Mouse (Mus musculus) midbrain, embryonic 10.5 days (tissue): ENCODE results near the gene Pou1f1. TPM values are rescaled to one million over a fixed set of nuclear protein-coding genes. Genes with fewer than 3 reads are reported as not detected.

Source experiments
- DNase-seq: peaks from one replicate; pipeline ENCODE4 v3.0.0-alpha.2; 2017; ENCODE audit warnings: low spot score
- H3K27ac ChIP-seq: fragments of 300-500 bp; sonication (generic); replicated peaks from 2 replicates; pipeline ENCODE4 v1.5.1; 2016; ENCODE audit warnings: mild to moderate bottlenecking
- H3K27me3 ChIP-seq: fragments of 300-500 bp; sonication (generic); 2 replicates; pipeline ENCODE4 v1.6.1; 2016; ENCODE audit warnings: low read depth, mild to moderate bottlenecking; ENCODE audit not compliant: poor library complexity, severe bottlenecking
- H3K36me3 ChIP-seq: fragments of 300-500 bp; sonication (generic); 2 replicates; pipeline ENCODE4 v1.6.1; 2016; ENCODE audit warnings: mild to moderate bottlenecking, moderate library complexity
- H3K4me1 ChIP-seq: fragments of 300-500 bp; sonication (generic); 2 replicates; pipeline ENCODE4 v1.6.1; 2016
- H3K4me3 ChIP-seq: fragments of 300-500 bp; sonication (generic); 2 replicates; pipeline ENCODE4 v1.5.1; 2016; ENCODE audit warnings: mild to moderate bottlenecking, moderate library complexity
- H3K9me3 ChIP-seq: fragments of 300-500 bp; sonication (generic); replicated peaks from 2 replicates; pipeline ENCODE4 v1.6.1; 2016; ENCODE audit warnings: mild to moderate bottlenecking
- WGBS: fragments of 180-500 bp; shearing (Covaris S2); methylation state at CpG from one replicate; pipeline ENCODE4 v1.1.7; 2016; 5-methylcytosine and 5-hydroxymethylcytosine counted together
- polyA plus RNA-seq: library from polyadenylated mRNA; unstranded; fragments of >200 nt; fragmentation: Nextera tagmentation; extraction: Ambion mirVana; gene quantifications from 2 replicates; pipeline ENCODE4 v1.2.1, GENCODE M21; 2016

The Pou1f1 gene
- polyA plus RNA-seq, 1 experiment from 2014 or later = not detected

- DNase-seq = no peak
- Histone ChIP-seq H3K27me3 (no peaks in the 10 kb centered on the region), H3K9me3 (no peaks in the 10 kb centered on the region), H3K36me3 (peaks cover 3% of the 10 kb centered on the region), H3K27ac (no peak overlapping the region), H3K4me1 (no peaks in the 10 kb centered on the region), H3K4me3 (no peak overlapping the region)
- 95% methylated on average over 7 of the region's 7 CpGs for WGBS
These were observed 28.6 kb downstream of the Pou1f1 start for GRCm38 (mm10) chr16:65548960-65549359.

DNA sequence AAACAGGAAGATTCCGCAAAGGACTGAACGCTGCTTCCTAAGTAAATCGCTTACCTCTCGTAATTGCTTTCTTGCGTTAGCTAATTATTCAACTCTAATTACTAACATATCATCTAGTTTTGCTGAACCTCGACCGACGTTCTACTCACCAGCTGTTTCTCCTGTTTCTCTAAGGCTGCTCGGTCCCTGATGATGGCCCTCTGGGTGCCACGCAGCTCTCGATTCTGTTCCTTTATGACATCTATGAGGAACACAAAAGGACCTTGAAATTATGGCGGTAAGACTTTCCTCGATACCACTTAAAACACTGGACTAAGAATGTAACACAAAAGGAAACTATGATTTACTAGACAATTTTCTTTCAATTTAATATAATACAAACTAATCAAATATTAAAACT is 30.5 kb downstream of the Pou1f1 start:
- WGBS = 94% methylated on average over 13 of the region's 13 CpGs
- DNase-seq = no peak

GRCm38 (mm10) chr16:65554267-65554666 is 34.0 kb downstream of the Pou1f1 start:
- Histone ChIP-seq H3K27ac (no peak overlapping the region), H3K9me3 (no peaks in the 10 kb centered on the region), H3K4me1 (no peaks in the 10 kb centered on the region), H3K36me3 (no peaks in the 10 kb centered on the region; the same call in 1 of the 2 replicates), H3K27me3 (no peaks in the 10 kb centered on the region), H3K4me3 (no peak overlapping the region)
- WGBS = 87% methylated on average over 5 of the region's 5 CpGs
- no peak for DNase-seq

More for the DNA sequence above, 30.5 kb downstream of the Pou1f1 start:
- no peaks in the 10 kb centered on the region for H3K27me3 ChIP-seq
- no peaks in the 10 kb centered on the region; the same call in 1 of the 2 replicates for H3K36me3 ChIP-seq
- H3K27ac ChIP-seq = no peak overlapping the region
- no peaks in the 10 kb centered on the region for H3K9me3 ChIP-seq
- no peaks in the 10 kb centered on the region for H3K4me1 ChIP-seq
- H3K4me3 ChIP-seq = no peak overlapping the region

DNA sequence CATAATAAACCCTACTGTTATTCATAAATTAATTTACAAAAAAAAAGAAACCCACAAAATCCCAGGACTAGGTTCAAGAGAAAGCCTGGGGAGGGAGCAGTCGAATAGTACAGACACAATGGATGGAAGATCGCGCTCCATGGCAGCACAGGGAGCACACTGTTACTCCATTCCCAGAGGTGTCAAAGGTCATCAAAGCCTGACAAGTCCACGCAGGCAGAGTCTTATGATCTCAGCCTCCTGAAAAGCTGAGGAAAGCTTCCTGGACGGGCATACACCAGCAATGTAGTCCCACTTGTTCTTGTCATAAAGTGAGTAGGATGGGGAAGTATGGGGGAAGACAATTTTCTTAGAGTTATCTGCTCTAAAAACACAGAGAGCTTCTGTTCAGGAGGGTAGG is 37.1 kb downstream of the Pou1f1 start:
- H3K27me3 ChIP-seq = no peaks in the 10 kb centered on the region
- H3K27ac ChIP-seq = no peak overlapping the region
- peaks cover 7% of the 10 kb centered on the region for H3K4me1 ChIP-seq
- no peak overlapping the region for H3K4me3 ChIP-seq
- H3K9me3 ChIP-seq = no peaks in the 10 kb centered on the region
- no peak for DNase-seq
- H3K36me3 ChIP-seq = no peaks in the 10 kb centered on the region
- 72% methylated on average over 5 of the region's 5 CpGs for WGBS

DNA sequence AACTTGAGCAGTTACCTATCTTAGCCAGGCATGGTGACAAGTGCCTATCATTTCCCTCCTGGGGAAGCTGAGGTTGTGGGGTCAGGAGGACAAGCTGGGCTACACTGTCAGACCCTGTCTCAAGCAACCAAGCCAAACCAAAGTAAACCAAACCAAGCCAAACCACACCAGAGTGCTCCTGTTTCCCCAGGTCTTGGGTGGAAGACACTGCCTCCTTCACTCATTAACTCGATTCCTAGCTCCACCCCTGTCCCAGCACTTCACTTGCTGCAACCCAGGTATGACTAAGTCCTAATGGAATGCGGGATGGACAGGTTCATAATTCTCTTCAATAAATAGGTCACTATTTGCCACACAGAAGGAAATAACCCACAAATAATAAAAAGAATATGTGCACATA is 39.3 kb downstream of the Pou1f1 start:
- Histone ChIP-seq H3K27ac (no peak overlapping the region), H3K9me3 (no peaks in the 10 kb centered on the region), H3K4me1 (peaks cover 11% of the 10 kb centered on the region), H3K27me3 (no peaks in the 10 kb centered on the region), H3K36me3 (no peaks in the 10 kb centered on the region), H3K4me3 (no peak overlapping the region)
- DNase-seq = no peak
- 95% methylated on average over 2 of the region's 2 CpGs for WGBS

DNA sequence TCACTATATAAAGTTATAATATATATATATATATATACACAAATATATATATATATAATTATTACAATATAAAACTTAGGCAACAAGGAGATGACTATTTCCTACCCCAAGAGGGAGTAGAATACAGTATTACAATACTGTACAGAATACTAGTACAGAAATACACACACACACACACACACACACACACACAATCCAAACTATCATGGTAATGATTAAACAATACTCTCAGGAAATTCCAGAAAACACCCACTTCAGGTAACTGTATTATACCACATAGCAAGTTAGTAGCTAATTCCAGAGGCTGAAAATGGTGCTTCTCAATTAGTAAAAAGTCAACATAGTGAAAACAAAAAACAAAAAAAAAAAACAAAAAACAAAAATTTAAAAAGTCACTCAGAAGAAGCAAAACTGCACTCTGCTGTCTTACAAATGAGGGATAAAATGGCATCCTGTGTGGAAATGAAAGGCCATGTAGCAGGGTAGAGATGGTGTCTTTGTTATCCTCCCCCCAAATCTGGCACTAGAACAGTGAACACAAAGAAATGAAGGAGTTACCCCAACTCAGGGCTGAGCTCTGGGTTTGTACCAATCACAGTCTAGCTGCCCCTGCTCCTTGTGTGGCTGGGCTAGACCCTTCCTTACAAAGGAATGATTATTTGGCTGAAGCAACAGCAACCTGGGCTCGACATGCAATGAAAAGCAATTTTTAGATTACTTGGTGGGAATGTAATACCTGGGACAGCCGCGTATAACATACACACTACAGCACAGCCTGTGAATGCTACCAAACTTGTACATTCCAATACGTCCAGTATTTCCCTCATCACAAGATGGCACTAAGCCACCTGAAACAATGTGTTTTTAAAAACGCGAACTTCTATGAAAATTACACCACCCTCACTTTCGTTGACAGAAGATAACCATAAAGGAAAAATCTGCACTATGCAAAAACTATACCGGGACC is 41.0 kb downstream of the Pou1f1 start:
- Histone ChIP-seq H3K27me3 (no peaks in the 10 kb centered on the region), H3K36me3 (no peaks in the 10 kb centered on the region), H3K9me3 (no peaks in the 10 kb centered on the region), H3K27ac (no peak overlapping the region), H3K4me3 (peak overlapping the region; percentile 96), H3K4me1 (peaks cover 11% of the 10 kb centered on the region)
- WGBS = 20% methylated on average over 8 of the region's 8 CpGs
- peak; percentile 14 for DNase-seq

GRCm38 (mm10) chr16:65561963-65562863 is 41.9 kb downstream of the Pou1f1 start, which contains the start of gene Chmp2b:
Gene Chmp2b (minus strand): TSS chr16:65562726.
- Histone ChIP-seq H3K27ac (peak within 1 kb of the TSS; percentile 85), H3K4me3 (peak within 1 kb of the TSS; percentile 96), H3K9me3 (no peaks in the 10 kb centered on the region), H3K36me3 (no peaks in the 10 kb centered on the region), H3K27me3 (no peaks in the 10 kb centered on the region), H3K4me1 (peaks cover 11% of the 10 kb centered on the region)
- under 1% methylated on average over 66 of the region's 69 CpGs for WGBS
- DNase-seq = peak; percentile 84

DNA sequence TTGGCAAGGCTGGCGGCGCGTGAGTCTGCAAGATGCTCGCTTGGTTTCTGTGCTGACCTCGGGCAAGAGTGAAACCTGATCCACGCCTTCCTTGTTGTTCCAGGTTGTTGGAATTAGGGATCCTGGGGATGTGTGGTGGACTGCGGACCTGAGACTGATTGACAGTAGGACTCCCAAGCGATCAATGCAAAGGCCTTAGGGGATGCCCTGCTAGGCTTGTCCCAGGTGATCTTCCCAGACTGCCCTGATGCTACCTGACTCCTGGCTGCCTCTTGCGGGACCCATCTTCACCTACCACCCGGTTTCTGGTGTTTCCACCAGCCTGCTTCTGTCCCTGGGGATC is 42.5 kb downstream of the Pou1f1 start:
- Histone ChIP-seq H3K27ac (peak overlapping the region; percentile 85), H3K4me1 (peaks cover 11% of the 10 kb centered on the region), H3K4me3 (peak overlapping the region; percentile 96), H3K36me3 (no peaks in the 10 kb centered on the region), H3K9me3 (no peaks in the 10 kb centered on the region), H3K27me3 (no peaks in the 10 kb centered on the region)
- under 1% methylated on average over 10 of the region's 10 CpGs for WGBS
- no peak for DNase-seq

DNA sequence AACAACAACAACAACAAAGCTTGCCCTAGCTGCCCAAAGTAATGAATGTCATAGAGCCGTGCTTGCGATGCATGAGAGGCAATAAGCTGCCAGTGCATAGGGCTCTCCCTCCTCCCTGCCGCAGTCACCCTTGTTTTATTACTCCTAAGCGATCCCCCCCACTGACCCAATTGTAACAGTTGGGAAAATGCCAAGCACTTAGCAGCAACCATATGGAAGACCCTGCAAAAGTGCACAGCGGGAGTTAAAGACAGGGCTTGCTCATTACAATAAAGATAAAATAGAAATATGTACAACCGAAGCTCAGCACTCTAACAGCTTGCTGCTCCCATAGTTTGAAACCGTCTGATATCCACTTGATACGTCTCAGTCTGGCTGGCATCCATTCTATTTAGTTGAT is 44.0 kb downstream of the Pou1f1 start:
- 88% methylated on average over 8 of the region's 8 CpGs for WGBS
- H3K27ac ChIP-seq = no peak overlapping the region
- no peak overlapping the region for H3K4me3 ChIP-seq
- H3K9me3 ChIP-seq = no peaks in the 10 kb centered on the region
- peaks cover 11% of the 10 kb centered on the region for H3K4me1 ChIP-seq
- no peak for DNase-seq
- no peaks in the 10 kb centered on the region for H3K27me3 ChIP-seq
- H3K36me3 ChIP-seq = no peaks in the 10 kb centered on the region

DNA sequence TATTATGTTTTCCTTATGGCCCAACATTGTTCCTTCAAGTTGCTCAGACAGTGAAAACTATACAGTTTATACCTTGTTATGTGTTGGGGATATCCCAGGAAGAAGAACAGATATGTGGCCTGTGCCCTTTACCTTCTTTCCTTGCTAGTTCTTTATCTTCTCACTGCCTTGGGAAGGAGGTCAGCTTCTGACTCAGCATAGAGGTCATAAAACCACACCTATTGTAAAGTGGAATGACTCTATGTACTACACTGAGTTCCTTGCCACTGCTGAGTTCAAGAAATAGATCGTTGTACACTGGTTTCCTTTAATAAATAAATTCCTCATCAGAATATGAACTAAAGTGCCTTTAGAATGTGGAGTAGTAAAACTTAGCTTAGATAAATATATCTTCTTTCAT is 44.6 kb downstream of the Pou1f1 start:
- H3K4me1 ChIP-seq = peaks cover 11% of the 10 kb centered on the region
- H3K4me3 ChIP-seq = no peak overlapping the region
- no peaks in the 10 kb centered on the region for H3K36me3 ChIP-seq
- DNase-seq = no peak
- 93% methylated on average over 1 of the region's 1 CpGs for WGBS
- no peaks in the 10 kb centered on the region for H3K27me3 ChIP-seq
- H3K9me3 ChIP-seq = no peaks in the 10 kb centered on the region
- no peak overlapping the region for H3K27ac ChIP-seq

DNA sequence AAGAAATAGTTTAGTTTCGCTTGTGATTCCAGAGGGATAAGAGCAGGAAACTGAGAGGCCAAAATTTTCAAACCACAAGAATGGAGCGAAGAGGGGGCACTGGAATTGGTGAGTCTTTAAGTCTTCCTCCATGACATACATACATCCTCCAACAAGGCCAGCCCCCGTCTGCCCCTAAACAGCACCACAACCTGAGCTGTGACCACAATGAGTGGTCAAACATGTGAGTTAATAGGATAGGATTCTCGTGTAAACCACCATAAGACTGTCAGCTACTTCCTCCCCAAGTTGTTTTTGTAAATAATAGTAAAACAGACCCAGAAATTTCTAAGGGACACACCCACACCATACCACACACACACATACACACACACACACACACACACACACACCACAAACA is 48.5 kb downstream of the Pou1f1 start:
- H3K4me1 ChIP-seq = no peaks in the 10 kb centered on the region
- H3K4me3 ChIP-seq = no peak overlapping the region
- no peaks in the 10 kb centered on the region for H3K27me3 ChIP-seq
- no peak overlapping the region for H3K27ac ChIP-seq
- WGBS = 83% methylated on average over 4 of the region's 4 CpGs
- 0 out of 2 replicates have a peak, but pooled peaks cover 3% of the 10 kb centered on the region for H3K9me3 ChIP-seq
- DNase-seq = no peak
- H3K36me3 ChIP-seq = no peaks in the 10 kb centered on the region

GRCm38 (mm10) chr16:65577298-65578029 is 57.2 kb downstream of the Pou1f1 start:
- Histone ChIP-seq H3K27ac (no peak overlapping the region), H3K9me3 (0 out of 2 replicates have a peak, but pooled peaks cover under 1% of the 10 kb centered on the region), H3K4me1 (peaks cover 5% of the 10 kb centered on the region), H3K27me3 (no peaks in the 10 kb centered on the region), H3K4me3 (no peak overlapping the region), H3K36me3 (no peaks in the 10 kb centered on the region)
- WGBS = 49% methylated on average over 6 of the region's 6 CpGs
- no peak for DNase-seq
